ENCODE assay signal across 8 mouse cellular contexts in the genomic region with DNA sequence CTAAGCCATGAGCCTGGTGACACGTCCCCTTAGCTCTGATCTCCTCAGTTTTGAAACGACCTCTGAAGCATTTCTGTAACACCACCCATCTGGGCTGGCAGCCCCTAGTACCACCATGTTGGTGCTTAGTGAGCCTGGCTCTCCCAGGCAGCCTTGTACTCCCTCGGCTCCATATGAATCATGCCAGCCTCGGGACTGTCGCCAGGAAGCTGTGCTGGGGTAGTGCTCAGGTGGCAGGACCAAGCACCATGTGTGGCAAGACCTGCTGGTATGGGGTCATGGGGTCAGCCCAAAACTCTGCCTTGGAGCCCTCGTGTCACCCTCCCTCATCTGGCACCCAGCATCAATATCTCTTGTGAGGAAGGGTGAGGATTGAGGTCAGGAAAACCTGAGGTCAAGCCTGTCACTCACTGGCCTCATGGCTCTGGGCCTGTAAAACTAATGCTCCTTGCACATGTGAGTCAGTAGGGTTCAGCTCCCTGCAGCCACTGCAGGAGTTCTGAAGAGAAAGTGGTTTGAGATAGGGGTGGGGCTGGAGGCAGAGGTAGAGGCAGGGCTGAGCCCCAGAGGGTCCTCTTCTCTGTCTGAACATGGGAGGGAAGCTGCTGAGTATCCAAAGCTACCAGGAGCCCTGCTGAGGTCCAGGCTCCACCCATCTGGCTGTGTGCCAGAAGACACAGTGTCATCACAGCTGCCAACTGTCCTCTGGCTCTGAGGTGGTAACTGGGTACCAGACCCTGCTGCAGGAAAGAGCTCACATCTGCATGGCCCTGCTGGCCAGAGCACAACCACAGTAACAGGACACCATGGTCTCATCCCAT.
DNase-seq lines count a peak whose midpoint lies in the region; ATAC-seq lines count a peak whose summit lies in the region.
"Not testable (repeated sequence)": the region's sequence is repeated elsewhere in the genome, so short reads cannot be mapped to it uniquely, and the experiment has no call there.

No protein-coding gene starts in this region.

- H3K36me3 ChIP-seq in forebrain, embryonic 15.5 days; kidney, embryonic 14.5 days (ENCODE audit: control insufficient read depth, insufficient read depth, low read length); liver, embryonic 13.5 days; midbrain, embryonic 11.5 days (ENCODE audit: control insufficient read depth, insufficient read depth, low read length); stomach, embryonic 14.5 days (ENCODE audit: control insufficient read depth, insufficient read depth, low read length): not testable (repeated sequence)

- not testable (repeated sequence) for H3K9ac ChIP-seq in forebrain, embryonic 15.5 days (replicated peaks); kidney, embryonic 14.5 days (ENCODE audit: low read depth, low read length); liver, embryonic 13.5 days; midbrain, embryonic 11.5 days (ENCODE audit: low read length); stomach, embryonic 14.5 days (replicated peaks; ENCODE audit: low read depth, low read length)

- H3K27me3 ChIP-seq in forebrain, embryonic 15.5 days; kidney, embryonic 14.5 days (ENCODE audit: control insufficient read depth, insufficient read depth, low read length); liver, embryonic 13.5 days; midbrain, embryonic 11.5 days (ENCODE audit: control insufficient read depth, insufficient read depth, low read length); stomach, embryonic 14.5 days (ENCODE audit: control insufficient read depth, insufficient read depth, low read length): not testable (repeated sequence)

- H3K4me1 ChIP-seq in forebrain, embryonic 15.5 days; kidney, embryonic 14.5 days (ENCODE audit: control insufficient read depth, insufficient read depth, low read length); liver, embryonic 13.5 days (replicated peaks); midbrain, embryonic 11.5 days (ENCODE audit: control insufficient read depth, insufficient read depth, low read length); stomach, embryonic 14.5 days (ENCODE audit: control insufficient read depth, insufficient read depth, low read length): not testable (repeated sequence)

- 74% methylated on average over 6 of the region's 6 CpGs for WGBS in forebrain, embryonic 15.5 days
- 73% methylated on average over 6 of the region's 6 CpGs for WGBS in kidney, embryonic 14.5 days
- WGBS in liver, embryonic 13.5 days (ENCODE audit: insufficient replicate concordance): 49% methylated on average over 6 of the region's 6 CpGs
- 71% methylated on average over 6 of the region's 6 CpGs for WGBS in midbrain, embryonic 11.5 days
- 71% methylated on average over 6 of the region's 6 CpGs for WGBS in stomach, embryonic 14.5 days

- not testable (repeated sequence) for H3K27ac ChIP-seq in forebrain, embryonic 15.5 days (replicated peaks); kidney, embryonic 14.5 days (ENCODE audit: low read depth, low read length); liver, embryonic 13.5 days; midbrain, embryonic 11.5 days (ENCODE audit: low read depth, low read length); stomach, embryonic 14.5 days (ENCODE audit: low read length)

- ATAC-seq in forebrain, embryonic 15.5 days (replicated peaks): peak; percentile 46
- peak; percentile 79 to 80 for ATAC-seq in hematopoietic stem cell, adult 5-6 weeks (replicated peaks in 1 of 2; ENCODE audit: insufficient read depth in 1 of 2, low FRiP score in 2 of 2, low TSS enrichment in 1 of 2, low read depth in 1 of 2, poor library complexity in 2 of 2, severe bottlenecking in 2 of 2)
- peak; percentile 80 for ATAC-seq in kidney, embryonic 14.5 days (ENCODE audit: low FRiP score, low TSS enrichment)
- ATAC-seq in liver, embryonic 13.5 days (ENCODE audit: low read depth): peak; percentile 91
- ATAC-seq in midbrain, embryonic 11.5 days (ENCODE audit: low FRiP score): peak; percentile 30; the same call in 1 of the 2 replicates
- ATAC-seq in stomach, embryonic 14.5 days (ENCODE audit: insufficient number of reproducible peaks, insufficient read depth, low FRiP score, low read depth): peak; percentile 66; the same call in 1 of the 2 replicates

- not testable (repeated sequence) for H3K9me3 ChIP-seq in forebrain, embryonic 15.5 days; kidney, embryonic 14.5 days (ENCODE audit: control insufficient read depth, low read length); liver, embryonic 13.5 days (replicated peaks); midbrain, embryonic 11.5 days (ENCODE audit: control insufficient read depth, low read length); stomach, embryonic 14.5 days (ENCODE audit: control insufficient read depth, low read depth, low read length)

- H3K4me3 ChIP-seq in forebrain, embryonic 15.5 days; kidney, embryonic 14.5 days (ENCODE audit: low read length); liver, embryonic 13.5 days (replicated peaks); midbrain, embryonic 11.5 days (ENCODE audit: low read depth, low read length); stomach, embryonic 14.5 days (ENCODE audit: low read depth, low read length): not testable (repeated sequence)

- not testable (repeated sequence) for H3K4me2 ChIP-seq in forebrain, embryonic 15.5 days (replicated peaks); kidney, embryonic 14.5 days (replicated peaks; ENCODE audit: low read depth, low read length); liver, embryonic 13.5 days; midbrain, embryonic 11.5 days; stomach, embryonic 14.5 days (replicated peaks; ENCODE audit: low read depth, low read length)

- peak; percentile 79 for DNase-seq in 3T3-L1 (ENCODE audit: low read depth, low spot score)
- DNase-seq in adrenal gland, postnatal 25 days: peak; percentile 54
- not testable (repeated sequence) for DNase-seq in liver, embryonic 13.5 days
- peak; percentile 56 for DNase-seq in midbrain, embryonic 11.5 days (ENCODE audit: low spot score, missing footprints)

Comparison
In these comparisons a context has a peak if more than half of its experiments do, and no peak if none do; other contexts are left out.
1. ATAC-seq: peak in every context shown above with its lines; median percentile 91 in liver, embryonic 13.5 days; 80 in kidney, embryonic 14.5 days; 80 in hematopoietic stem cell, adult 5-6 weeks; 66 in stomach, embryonic 14.5 days; 46 in forebrain, embryonic 15.5 days; 30 in midbrain, embryonic 11.5 days.